Mouse (Mus musculus) megakaryocyte, adult 5-6 weeks (primary cell): ENCODE data around the gene Acyp2. TPM values are rescaled to one million over a fixed set of nuclear protein-coding genes. Genes with fewer than 3 reads are reported as not detected.
A peak's percentile ranks its signal among the peaks of the same experiment; 100 is the strongest.

Experiments used
- ATAC-seq: 2 replicates; pipeline ENCODE4 v1.8.0; 2016; ENCODE audit warnings: mild to moderate bottlenecking, inconsistent platforms; ENCODE audit not compliant: poor library complexity, severe bottlenecking
- total RNA-seq, 2 experiments: library from RNA; stranded (forward) in 1 of 2; stranded (reverse) in 1 of 2; fragments of 153-499, 151-499 nt in 1 of 2; fragments of 221-1000, 200-1000 nt in 1 of 2; gene quantifications; 2 replicates each; pipeline versions ENCODE4 v1.2.3 to v1.2.4; 2015 to 2017

Acyp2 gene
- total RNA-seq, 2 experiments from 2014 or later = 1.6 to 1.9 TPM

GRCm38 (mm10) chr11:30597259-30597658 lies 52.1 kb downstream of the Acyp2 start:
- ATAC-seq = no peak

- ATAC-seq = no peak
Observed at GRCm38 (mm10) chr11:30580008-30580407, 69.4 kb downstream of the Acyp2 start.

- no peak for ATAC-seq
Observed at GRCm38 (mm10) chr11:30578931-30579330, 70.5 kb downstream of the Acyp2 start.

GRCm38 (mm10) chr11:30572790-30573395 lies 76.5 kb downstream of the Acyp2 start:
- no peak for ATAC-seq

GRCm38 (mm10) chr11:30570568-30570967 lies 78.8 kb downstream of the Acyp2 start:
- ATAC-seq = no peak

GRCm38 (mm10) chr11:30560215-30560614 lies 89.2 kb downstream of the Acyp2 start:
- ATAC-seq = no peak

GRCm38 (mm10) chr11:30553408-30553807 lies 96.0 kb downstream of the Acyp2 start:
- no peak for ATAC-seq

- no peak for ATAC-seq
Observed at GRCm38 (mm10) chr11:30517133-30517532, 132.3 kb downstream of the Acyp2 start.

GRCm38 (mm10) chr11:30508178-30508577 lies 141.2 kb downstream of the Acyp2 start:
- no peak for ATAC-seq

GRCm38 (mm10) chr11:30498738-30499355 lies 150.5 kb downstream of the Acyp2 start:
- ATAC-seq = no peak

- ATAC-seq = no peak
Observed at GRCm38 (mm10) chr11:30497151-30497550, 152.2 kb downstream of the Acyp2 start.

- no peak for ATAC-seq
Observed at GRCm38 (mm10) chr11:30491515-30492260, 157.7 kb downstream of the Acyp2 start.

GRCm38 (mm10) chr11:30488183-30488582 lies 161.2 kb downstream of the Acyp2 start:
- no peak for ATAC-seq

- no peak for ATAC-seq
Observed at GRCm38 (mm10) chr11:30483286-30483685, 166.1 kb downstream of the Acyp2 start.

GRCm38 (mm10) chr11:30471751-30472593 lies 177.4 kb downstream of the Acyp2 start, which contains the start of gene 4930505A04Rik:
4930505A04Rik (minus strand) TSS chr11:30471827.
- peak; percentile 27; the same call in 1 of the 2 replicates for ATAC-seq

- ATAC-seq = no peak
Observed at GRCm38 (mm10) chr11:30471187-30471586, 178.2 kb downstream of the Acyp2 start.

Other genes with a start within 250 kb of the Acyp2 start
- gene 4930505A04Rik, start 177.8 kb downstream of the Acyp2 start, total RNA-seq (2015) = not detected in 2 replicates
- gene 4930505A04Rik, start 177.8 kb downstream of the Acyp2 start, total RNA-seq (2017) = not detected in 2 replicates
- gene Psme4, start 122.1 kb upstream of the Acyp2 start, total RNA-seq (2015) = 51.9 and 60.5 TPM in 2 replicates
- 52.5 and 54.8 TPM in 2 replicates for gene Psme4, start 122.1 kb upstream of the Acyp2 start, total RNA-seq (2017)
- gene Gpr75, start 235.8 kb upstream of the Acyp2 start, total RNA-seq (2015) = not detected in 2 replicates
- not detected in 2 replicates for gene Gpr75, start 235.8 kb upstream of the Acyp2 start, total RNA-seq (2017)
- 14.5 and 16.8 TPM in 2 replicates for gene Asb3, start 235.8 kb upstream of the Acyp2 start, total RNA-seq (2015)
- gene Asb3, start 235.8 kb upstream of the Acyp2 start, total RNA-seq (2017) = 11.3 and 19.1 TPM in 2 replicates